Mouse (Mus musculus): ENCODE measurements around the gene Gm20708. TPM values are rescaled to one million over a fixed set of nuclear protein-coding genes. Genes with fewer than 3 reads are reported as not detected.

Gene Gm20708
- polyA plus RNA-seq, 1 experiment from 2014 or later = 0.60 TPM

- no peak overlapping the region for H3K9ac ChIP-seq
- no peaks in the 10 kb centered on the region for H3K9me3 ChIP-seq
- no peak overlapping the region for H3K27ac ChIP-seq
- no peak overlapping the region for H3K4me2 ChIP-seq (replicated peaks)
- ATAC-seq (ENCODE audit: low FRiP score, low read depth) = no peak
- peaks cover 1% of the 10 kb centered on the region; the same call in 1 of the 2 replicates for H3K4me1 ChIP-seq
- 89% methylated on average over 13 of the region's 13 CpGs for WGBS
- no peaks in the 10 kb centered on the region for H3K27me3 ChIP-seq
- H3K4me3 ChIP-seq = no peak overlapping the region
- H3K36me3 ChIP-seq = peaks cover 97% of the 10 kb centered on the region
These were observed 7.0 kb downstream of the Gm20708 start for GRCm38 (mm10) chr11:117816389-117816996.

GRCm38 (mm10) chr11:117819095-117819494 lies 9.6 kb downstream of the Gm20708 start:
- 62% methylated on average over 8 of the region's 8 CpGs for WGBS
- H3K27me3 ChIP-seq = no peaks in the 10 kb centered on the region
- H3K4me3 ChIP-seq = no peak overlapping the region
- H3K4me1 ChIP-seq = peaks cover 17% of the 10 kb centered on the region
- no peak overlapping the region for H3K27ac ChIP-seq
- H3K36me3 ChIP-seq = peaks cover 92% of the 10 kb centered on the region
- ATAC-seq (ENCODE audit: low FRiP score, low read depth) = no peak
- no peak overlapping the region for H3K4me2 ChIP-seq (replicated peaks)
- no peaks in the 10 kb centered on the region for H3K9me3 ChIP-seq
- no peak overlapping the region for H3K9ac ChIP-seq

- ATAC-seq (ENCODE audit: low FRiP score, low read depth) = no peak
- H3K4me3 ChIP-seq = no peak overlapping the region
- no peak overlapping the region for H3K27ac ChIP-seq
- H3K36me3 ChIP-seq = peaks cover 82% of the 10 kb centered on the region
- peaks cover 27% of the 10 kb centered on the region for H3K4me1 ChIP-seq
- WGBS = 91% methylated on average over 7 of the region's 7 CpGs
- no peaks in the 10 kb centered on the region for H3K27me3 ChIP-seq
- H3K9ac ChIP-seq = no peak overlapping the region; the same call in 1 of the 2 replicates
- no peaks in the 10 kb centered on the region for H3K9me3 ChIP-seq
- H3K4me2 ChIP-seq (replicated peaks) = no peak overlapping the region
These were observed 10.7 kb downstream of the Gm20708 start for GRCm38 (mm10) chr11:117820173-117820572.

- H3K9ac ChIP-seq = no peak overlapping the region
- H3K4me3 ChIP-seq = no peak overlapping the region
- H3K27ac ChIP-seq = no peak overlapping the region
- no peaks in the 10 kb centered on the region for H3K27me3 ChIP-seq
- 84% methylated on average over 9 of the region's 9 CpGs for WGBS
- H3K9me3 ChIP-seq = no peaks in the 10 kb centered on the region
- H3K4me2 ChIP-seq (replicated peaks) = no peak overlapping the region
- peaks cover 66% of the 10 kb centered on the region for H3K36me3 ChIP-seq
- no peak for ATAC-seq (ENCODE audit: low FRiP score, low read depth)
- H3K4me1 ChIP-seq = peaks cover 40% of the 10 kb centered on the region
These were observed 12.4 kb downstream of the Gm20708 start for GRCm38 (mm10) chr11:117821868-117822267.

GRCm38 (mm10) chr11:117822728-117823241 lies 13.3 kb downstream of the Gm20708 start:
- peaks cover 57% of the 10 kb centered on the region for H3K36me3 ChIP-seq

GRCm38 (mm10) chr11:117823411-117823810 lies 13.9 kb downstream of the Gm20708 start:
- WGBS = 94% methylated on average over 6 of the region's 6 CpGs
- peaks cover 55% of the 10 kb centered on the region for H3K4me1 ChIP-seq
- no peak overlapping the region for H3K9ac ChIP-seq
- peaks cover 50% of the 10 kb centered on the region for H3K36me3 ChIP-seq
- no peak overlapping the region for H3K4me2 ChIP-seq (replicated peaks)
- H3K27me3 ChIP-seq = no peaks in the 10 kb centered on the region
- ATAC-seq (ENCODE audit: low FRiP score, low read depth) = no peak
- H3K27ac ChIP-seq = no peak overlapping the region; the same call in 1 of the 2 replicates
- H3K4me3 ChIP-seq = peak overlapping the region; percentile 63; the same call in 1 of the 2 replicates
- H3K9me3 ChIP-seq = no peaks in the 10 kb centered on the region

More at GRCm38 (mm10) chr11:117822728-117823241, 13.3 kb downstream of the Gm20708 start:
- Histone ChIP-seq H3K9ac (peak overlapping the region; percentile 19; the same call in 1 of the 2 replicates), H3K4me3 (no peak overlapping the region), H3K27me3 (no peaks in the 10 kb centered on the region), H3K9me3 (no peaks in the 10 kb centered on the region), H3K4me2 (replicated peaks) (no peak overlapping the region; the same call in 1 of the 2 replicates), H3K4me1 (peaks cover 49% of the 10 kb centered on the region), H3K27ac (peak overlapping the region; percentile 22; the same call in 1 of the 2 replicates)
- WGBS = 88% methylated on average over 7 of the region's 7 CpGs
- no peak for ATAC-seq (ENCODE audit: low FRiP score, low read depth)

GRCm38 (mm10) chr11:117824060-117824969 lies 14.8 kb downstream of the Gm20708 start:
- Histone ChIP-seq H3K4me2 (replicated peaks) (peak overlapping the region; percentile 94), H3K9ac (peak overlapping the region; percentile 82), H3K36me3 (peaks cover 41% of the 10 kb centered on the region), H3K27me3 (no peaks in the 10 kb centered on the region), H3K27ac (0 out of 2 replicates have a peak overlapping the region, but pooled peaks have one; percentile 94), H3K9me3 (no peaks in the 10 kb centered on the region), H3K4me3 (peak overlapping the region; percentile 63), H3K4me1 (peaks cover 64% of the 10 kb centered on the region)
- 19% methylated on average over 23 of the region's 23 CpGs for WGBS
- ATAC-seq (ENCODE audit: low FRiP score, low read depth) = peak; percentile 65

GRCm38 (mm10) chr11:117825333-117826101 lies 16.0 kb downstream of the Gm20708 start, which contains the start of the genes Afmid and Tk1:
TSS of gene Afmid (plus strand) at chr11:117825924.
TSS of gene Tk1 (minus strand) at chr11:117826092.
- peak within 1 kb of the TSS; percentile 94 for H3K27ac ChIP-seq
- H3K36me3 ChIP-seq = peaks cover 29% of the 10 kb centered on the region
- H3K9me3 ChIP-seq = no peaks in the 10 kb centered on the region
- H3K4me3 ChIP-seq = peak within 1 kb of the TSS; percentile 63
- H3K27me3 ChIP-seq = no peaks in the 10 kb centered on the region
- under 1% methylated on average over 34 of the region's 34 CpGs for WGBS
- peaks cover 74% of the 10 kb centered on the region for H3K4me1 ChIP-seq
- peak within 1 kb of the TSS; percentile 82 for H3K9ac ChIP-seq
- H3K4me2 ChIP-seq (replicated peaks) = peak within 1 kb of the TSS; percentile 94
- ATAC-seq (ENCODE audit: low FRiP score, low read depth) = peak; percentile 75

GRCm38 (mm10) chr11:117826164-117826563 lies 16.7 kb downstream of the Gm20708 start:
- Histone ChIP-seq H3K27ac (peak overlapping the region; percentile 94), H3K4me2 (replicated peaks) (peak overlapping the region; percentile 94), H3K9ac (peak overlapping the region; percentile 67), H3K36me3 (peaks cover 23% of the 10 kb centered on the region), H3K9me3 (no peaks in the 10 kb centered on the region), H3K4me3 (peak overlapping the region; percentile 63), H3K27me3 (no peaks in the 10 kb centered on the region), H3K4me1 (peaks cover 77% of the 10 kb centered on the region)
- WGBS = 3% methylated on average over 5 of the region's 5 CpGs
- peak; percentile 37; the same call in 1 of the 2 replicates for ATAC-seq (ENCODE audit: low FRiP score, low read depth)

- ATAC-seq (ENCODE audit: low FRiP score, low read depth) = no peak
- Histone ChIP-seq H3K27me3 (no peaks in the 10 kb centered on the region), H3K9ac (peak overlapping the region; percentile 67; the same call in 1 of the 2 replicates), H3K36me3 (peaks cover 15% of the 10 kb centered on the region), H3K27ac (peak overlapping the region; percentile 94), H3K4me2 (replicated peaks) (peak overlapping the region; percentile 94), H3K9me3 (no peaks in the 10 kb centered on the region), H3K4me3 (peak overlapping the region; percentile 63; the same call in 1 of the 2 replicates), H3K4me1 (peaks cover 77% of the 10 kb centered on the region)
- 62% methylated on average over 8 of the region's 8 CpGs for WGBS
These were observed 17.4 kb downstream of the Gm20708 start for GRCm38 (mm10) chr11:117826916-117827315.

GRCm38 (mm10) chr11:117827386-117827785 lies 17.9 kb downstream of the Gm20708 start:
- H3K27me3 ChIP-seq = no peaks in the 10 kb centered on the region
- no peak overlapping the region for H3K27ac ChIP-seq
- peaks cover 11% of the 10 kb centered on the region for H3K36me3 ChIP-seq
- no peak overlapping the region for H3K9ac ChIP-seq
- no peak overlapping the region for H3K4me3 ChIP-seq
- ATAC-seq (ENCODE audit: low FRiP score, low read depth) = no peak
- H3K4me1 ChIP-seq = peaks cover 82% of the 10 kb centered on the region
- WGBS = 44% methylated on average over 3 of the region's 3 CpGs
- no peaks in the 10 kb centered on the region for H3K9me3 ChIP-seq
- H3K4me2 ChIP-seq (replicated peaks) = no peak overlapping the region

All from limb, embryonic 13.5 days (tissue).